Mouse (Mus musculus) testis, adult 2 months (tissue): ENCODE measurements at regions not wholly inside any gene's neighbourhood (a gene's known extent, or its start where the extent isn't known, plus 50 kb on each side); places are given as distances from the start of the nearest gene placed in this dataset.

Experiments
- H3K27ac ChIP-seq: fragments of 200-500 bp; 2 replicates; pipeline ENCODE4 v1.5.1; 2012; ENCODE audit warnings: low read depth, low read length; ENCODE audit not compliant: control insufficient read depth, insufficient read depth
- H3K27me3 ChIP-seq: fragments of 200-500 bp; 2 replicates; pipeline ENCODE4 v1.6.1; 2012; ENCODE audit warnings: mild to moderate bottlenecking, low read length, moderate library complexity; ENCODE audit not compliant: control insufficient read depth, insufficient read depth
- H3K36me3 ChIP-seq: fragments of 200-500 bp; 2 replicates; pipeline ENCODE4 v1.6.1; 2012; ENCODE audit warnings: mild to moderate bottlenecking, low read length; ENCODE audit not compliant: control insufficient read depth, insufficient read depth
- H3K4me1 ChIP-seq: fragments of 200-500 bp; 2 replicates; pipeline ENCODE4 v1.6.1; 2012; ENCODE audit warnings: low read length; ENCODE audit not compliant: control insufficient read depth, insufficient read depth
- H3K4me3 ChIP-seq: fragments of 200-500 bp; 2 replicates; pipeline ENCODE4 v1.5.1; 2012; ENCODE audit warnings: low read depth, mild to moderate bottlenecking, low read length, moderate library complexity, mixed read lengths; ENCODE audit not compliant: control insufficient read depth
- CTCF ChIP-seq: fragments of 200-500 bp; IDR thresholded peaks from 2 replicates; pipeline ENCODE4 v1.5.1; 2012; ENCODE audit warnings: low read depth, mild to moderate bottlenecking, inconsistent platforms, low read length, moderate library complexity; ENCODE audit not compliant: control insufficient read depth, insufficient read depth, insufficient replicate concordance
- POLR2A ChIP-seq: fragments of 200-500 bp; IDR thresholded peaks from 2 replicates; pipeline ENCODE4 v1.6.1; 2012; ENCODE audit warnings: low read depth, mild to moderate bottlenecking, inconsistent platforms, low read length, moderate library complexity; ENCODE audit not compliant: control insufficient read depth

DNA sequence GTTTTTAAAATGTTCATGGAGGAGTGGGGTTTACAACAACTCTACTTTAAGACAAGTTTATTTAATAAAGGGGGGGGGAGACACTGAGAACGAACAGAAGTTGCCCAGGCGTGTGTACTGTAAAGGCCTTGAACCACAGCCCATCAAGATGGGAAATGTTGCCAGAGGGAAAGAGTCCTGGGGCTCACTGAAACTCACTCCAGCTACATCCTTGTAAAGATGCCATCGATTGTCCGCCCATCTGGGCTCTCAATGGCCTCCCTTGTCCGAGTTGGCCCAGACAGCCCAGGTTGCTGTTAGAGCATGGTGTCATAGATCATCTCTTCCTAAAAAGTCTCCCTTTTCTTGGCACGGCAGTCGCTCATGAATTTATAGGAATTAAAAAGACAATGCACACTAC is 462.7 kb upstream of the Gm19410 start:
- no peaks in the 10 kb centered on the region for H3K27me3 ChIP-seq
- H3K4me1 ChIP-seq, result no peaks in the 10 kb centered on the region
- TF ChIP-seq POLR2A, result no peak
- no peak for TF ChIP-seq CTCF
- no peaks in the 10 kb centered on the region for H3K36me3 ChIP-seq
- H3K27ac ChIP-seq, result no peak overlapping the region
- no peak overlapping the region for H3K4me3 ChIP-seq

DNA sequence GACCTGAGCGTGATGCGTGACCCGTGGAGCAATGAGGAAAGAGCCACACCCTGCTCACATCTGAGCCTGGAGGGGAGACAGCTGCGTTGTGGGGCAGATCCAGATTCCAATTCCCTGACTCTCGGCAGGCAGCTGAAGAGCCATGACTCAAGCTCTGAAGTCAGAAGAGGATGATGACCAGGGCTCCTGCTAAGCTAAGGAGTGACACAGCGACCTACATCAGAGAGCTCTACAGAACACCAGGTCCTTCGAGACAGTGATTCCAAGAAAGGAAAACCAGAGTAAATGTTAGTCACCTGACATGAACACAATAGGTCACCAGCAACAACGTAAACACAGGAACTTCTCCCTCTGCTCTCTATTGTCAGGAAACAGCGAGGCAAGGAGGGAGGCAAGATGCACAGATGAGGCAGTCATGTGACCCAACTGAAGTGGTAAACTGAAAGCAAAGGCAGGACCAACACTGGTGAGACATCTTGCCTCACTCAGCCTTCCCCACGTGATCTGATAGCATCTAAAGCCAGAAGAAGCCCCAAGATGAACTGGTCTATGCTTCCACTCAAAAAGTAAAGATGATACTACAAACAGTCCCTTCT is 444.2 kb upstream of the Gm19410 start:
- H3K27me3 ChIP-seq, result no peaks in the 10 kb centered on the region
- H3K4me3 ChIP-seq, result no peak overlapping the region
- H3K27ac ChIP-seq, result no peak overlapping the region
- no peaks in the 10 kb centered on the region for H3K4me1 ChIP-seq
- H3K36me3 ChIP-seq, result no peaks in the 10 kb centered on the region
- TF ChIP-seq POLR2A (no peak), CTCF (no peak)

DNA sequence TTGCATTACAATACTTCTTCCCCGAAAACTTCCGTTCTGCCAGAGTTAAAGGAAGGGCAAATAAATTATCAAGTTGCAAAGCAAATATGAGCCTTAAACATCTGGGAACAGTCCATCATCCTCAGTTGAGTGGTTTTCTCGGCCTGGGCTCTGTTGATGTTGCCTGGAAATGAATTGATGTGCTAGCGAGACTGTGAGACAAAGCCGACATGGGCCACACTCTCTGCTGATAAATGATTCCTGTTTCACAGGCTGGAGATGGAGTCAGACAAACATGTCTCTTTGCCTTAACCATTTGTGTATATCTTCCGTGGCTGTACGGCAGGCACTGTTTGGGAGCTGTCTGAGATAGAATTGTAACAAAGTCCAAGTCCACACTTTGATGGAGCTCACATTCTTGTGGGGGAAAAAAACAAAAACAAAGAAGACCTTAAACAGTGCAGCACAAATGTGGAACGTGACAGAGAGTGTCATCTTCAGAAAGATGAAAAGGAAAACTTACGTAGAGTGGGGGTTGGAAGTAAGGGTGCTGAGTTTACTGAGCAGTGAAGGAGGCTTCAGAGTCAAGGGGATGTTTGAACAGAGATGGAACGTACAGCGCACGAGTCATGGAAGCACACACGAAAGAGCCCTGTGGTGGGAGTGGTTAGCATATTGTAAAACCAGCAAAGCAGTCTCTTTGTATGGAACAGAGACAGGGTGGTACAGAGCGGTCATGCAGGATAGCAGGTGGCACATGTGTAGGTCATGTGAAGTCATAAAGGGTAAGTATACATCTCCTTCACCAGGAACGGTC is 442.2 kb upstream of the Gm19410 start:
- Histone ChIP-seq H3K4me3 (no peak overlapping the region), H3K36me3 (no peaks in the 10 kb centered on the region), H3K4me1 (no peaks in the 10 kb centered on the region), H3K27ac (no peak overlapping the region), H3K27me3 (no peaks in the 10 kb centered on the region)
- TF ChIP-seq CTCF (no peak), POLR2A (no peak)
